Mouse (Mus musculus) frontal cortex, postnatal 14 days (tissue): ENCODE data around the gene Nup210.
"Not testable (repeated sequence)": the region's sequence is repeated elsewhere in the genome, so short reads cannot be mapped to it uniquely, and the experiment has no call there.

Source experiments
- DNase-seq, 2 experiments: peaks; one replicate each; pipeline ENCODE4 v3.0.0; 2022; ENCODE audit warnings: low spot score in 2 of 2

Nup210 gene

GRCm38 (mm10) chr6:91104765-91105399 is 11.7 kb downstream of the Nup210 start:
- DNase-seq: no peak

- DNase-seq: not testable (repeated sequence)
These were observed 13.2 kb downstream of the Nup210 start for GRCm38 (mm10) chr6:91103421-91103820.

- DNase-seq: no peak
These were observed 16.0 kb downstream of the Nup210 start for GRCm38 (mm10) chr6:91100621-91101020.

DNA sequence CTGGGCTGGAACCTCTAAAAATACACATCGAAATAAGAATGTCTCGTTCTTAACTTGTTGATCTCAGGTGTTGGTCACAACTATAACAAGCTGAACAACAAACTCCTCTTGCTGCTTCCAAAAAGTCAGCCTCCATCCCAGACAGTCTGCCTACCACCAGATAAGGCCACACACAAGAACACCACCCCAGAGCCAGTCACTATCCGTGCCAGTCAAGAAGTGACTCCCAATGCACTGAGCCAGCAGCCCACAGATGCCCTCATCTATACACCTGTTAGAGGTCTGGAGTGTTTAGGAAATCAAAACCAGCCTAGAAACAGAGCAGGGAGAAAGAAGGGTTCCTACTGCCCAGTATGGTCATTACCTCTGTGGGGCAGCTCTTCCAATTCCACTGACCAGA is 18.8 kb downstream of the Nup210 start:
- no peak for DNase-seq

DNA sequence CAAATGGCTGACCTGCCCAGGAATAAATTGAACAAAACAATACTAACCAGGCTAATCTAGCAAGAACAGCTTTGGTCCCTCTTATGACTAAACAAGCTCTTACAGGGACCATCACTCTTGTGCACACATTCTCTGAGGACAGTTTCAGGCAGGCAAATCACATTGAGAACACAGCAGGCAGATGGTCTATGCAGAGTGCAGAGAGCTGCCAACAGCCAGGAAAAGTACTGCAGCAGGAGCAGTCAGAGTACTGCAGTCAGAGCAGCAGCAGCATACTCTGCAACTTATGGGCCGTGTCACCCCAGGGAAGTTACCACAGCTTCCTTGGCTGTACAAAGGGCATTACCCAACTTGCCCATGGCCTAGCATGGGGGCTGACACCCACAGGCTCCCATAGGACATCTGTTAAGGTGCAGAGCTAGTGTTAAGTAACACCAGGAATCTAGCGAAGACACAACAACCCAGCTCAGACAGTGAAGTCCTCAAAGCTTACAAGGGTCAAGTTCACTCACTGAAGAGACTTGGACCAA is 21.5 kb downstream of the Nup210 start:
- no peak for DNase-seq

- no peak for DNase-seq
These were observed 24.3 kb downstream of the Nup210 start for GRCm38 (mm10) chr6:91092216-91092899.

GRCm38 (mm10) chr6:91085114-91085892 is 31.3 kb downstream of the Nup210 start:
- no peak for DNase-seq

DNA sequence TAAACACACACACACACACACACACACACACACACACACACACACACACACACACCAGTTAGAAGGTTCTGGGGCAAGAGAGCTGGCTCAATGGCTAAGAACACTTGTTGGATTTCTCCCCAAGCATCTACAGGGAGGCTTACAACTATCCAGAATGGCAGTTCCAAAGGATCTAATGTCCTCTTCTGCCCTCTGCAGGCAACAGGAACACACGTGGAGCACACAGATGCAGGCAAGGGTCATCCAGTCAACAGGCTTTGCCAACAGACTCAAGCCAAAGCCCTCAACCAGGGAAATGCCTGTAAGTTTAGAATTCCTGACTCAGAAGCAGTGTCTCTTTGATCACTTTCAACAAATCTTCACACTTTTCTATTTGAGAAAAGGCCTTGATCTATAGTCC is 36.6 kb downstream of the Nup210 start:
- DNase-seq: no peak

DNA sequence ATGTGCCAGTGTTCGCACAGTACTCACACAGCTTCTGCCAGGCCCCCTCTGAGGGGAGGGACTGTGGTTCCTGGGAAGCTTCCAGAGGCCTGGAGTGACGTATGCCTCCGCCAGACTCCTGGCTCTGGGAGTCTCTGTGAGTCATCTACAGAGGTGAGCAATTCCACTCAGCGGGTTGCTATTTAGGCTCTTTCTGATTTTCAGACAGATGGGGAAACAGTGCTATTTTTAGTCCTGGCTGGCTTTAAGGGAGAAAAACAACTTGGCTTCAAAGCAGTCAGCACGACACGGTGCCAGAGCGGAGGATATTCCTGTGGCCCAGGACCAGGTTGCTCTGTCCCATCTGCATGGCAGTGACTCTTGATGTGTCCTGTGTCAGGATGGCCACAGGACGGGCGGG is 40.4 kb downstream of the Nup210 start:
- DNase-seq: peak; percentile 61 to 77

DNA sequence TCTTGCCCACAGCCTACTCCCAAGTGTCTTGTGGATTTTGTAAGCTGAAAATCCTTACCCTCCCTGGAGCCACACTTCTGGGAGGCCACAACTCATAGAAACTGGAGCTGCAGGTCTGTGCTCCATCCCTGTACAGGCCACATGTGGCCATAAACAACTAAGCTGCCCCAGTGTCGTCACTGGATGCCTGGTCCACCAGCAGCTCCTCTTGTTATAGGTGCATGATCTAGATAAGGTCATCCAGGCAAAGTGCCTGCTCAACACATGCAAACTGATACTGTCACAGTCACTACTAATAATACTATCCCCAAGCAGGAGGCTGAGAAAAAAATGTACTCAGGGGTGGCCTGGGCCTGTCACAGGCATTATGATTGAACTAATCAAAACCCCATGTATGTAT is 48.1 kb downstream of the Nup210 start:
- no peak for DNase-seq

DNA sequence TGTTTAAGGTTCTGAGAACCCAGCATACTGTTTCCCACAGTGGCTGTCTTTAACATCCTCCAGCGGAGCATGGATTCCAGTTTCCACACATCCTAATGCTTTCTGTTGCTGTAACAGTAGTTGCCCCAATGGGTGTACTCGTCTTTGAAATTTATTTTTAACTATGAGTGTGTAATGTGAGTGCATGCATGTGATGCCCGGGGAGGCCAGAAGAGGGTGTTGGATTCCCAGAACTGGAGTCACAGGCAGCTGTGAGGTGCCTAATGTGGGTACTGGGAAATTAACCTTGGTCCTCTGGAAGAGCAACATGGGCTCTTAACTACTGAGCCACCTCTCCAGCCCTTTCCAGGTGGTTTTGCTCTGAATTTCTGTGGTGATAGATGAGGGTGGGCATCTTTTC is 49.6 kb downstream of the Nup210 start:
- DNase-seq: no peak

DNA sequence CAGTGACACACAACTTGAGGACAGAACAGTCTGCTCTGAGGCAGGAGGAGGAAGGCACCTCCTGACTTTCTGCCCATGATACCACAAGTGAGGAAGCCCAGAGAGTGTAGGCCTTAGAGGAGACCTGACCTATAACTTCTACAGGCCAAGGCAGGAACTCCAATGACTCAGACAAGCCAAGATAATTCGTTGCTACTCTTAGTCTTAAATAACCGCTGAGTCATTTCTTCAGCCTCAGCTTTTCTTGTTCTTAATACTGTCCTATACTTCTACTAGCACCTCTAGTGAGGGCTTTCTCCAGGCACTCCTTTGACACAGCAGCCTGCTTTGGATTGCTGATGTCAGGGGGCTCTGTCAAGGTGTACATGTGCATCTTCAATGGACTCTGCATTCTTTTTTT is 55.3 kb downstream of the Nup210 start:
- DNase-seq: no peak

DNA sequence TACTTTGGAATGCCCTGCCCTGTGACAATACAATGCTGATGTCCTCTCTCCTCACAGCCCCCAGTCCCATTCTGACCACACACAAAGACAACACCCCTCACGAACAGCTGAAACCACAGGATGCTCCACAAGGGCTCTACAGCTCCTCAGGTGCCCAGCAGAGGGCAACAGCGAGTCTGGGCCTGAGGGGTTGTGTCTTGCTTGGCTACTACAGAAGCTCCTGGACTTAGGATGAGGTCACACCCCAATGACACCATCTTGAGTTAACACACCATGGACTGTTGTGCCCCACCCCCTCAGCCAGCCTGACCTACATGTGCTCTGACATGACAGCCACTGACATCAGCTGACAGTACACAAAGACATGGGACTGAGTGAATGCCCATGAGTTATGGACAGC is 56.9 kb downstream of the Nup210 start:
- no peak for DNase-seq

DNA sequence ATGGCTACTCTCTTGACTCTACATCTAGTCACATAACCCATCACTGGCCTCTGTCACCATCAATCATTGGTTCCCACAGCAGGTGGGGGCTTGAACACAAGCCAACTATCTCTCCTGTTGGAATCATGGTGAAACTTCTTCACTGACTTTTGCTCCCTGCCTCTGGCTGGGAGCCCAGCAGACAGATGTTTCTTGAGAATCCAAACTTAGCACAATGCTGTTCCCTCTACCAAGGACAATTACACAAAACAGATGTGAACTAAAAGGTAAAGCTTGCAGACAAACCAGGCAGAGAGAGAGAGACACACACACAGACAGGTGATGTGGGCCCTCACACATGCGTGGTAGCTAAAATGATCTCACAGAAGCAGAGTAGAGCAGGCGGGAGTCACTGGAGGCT is 58.6 kb downstream of the Nup210 start:
- DNase-seq: no peak

GRCm38 (mm10) chr6:91056348-91056747 is 60.3 kb downstream of the Nup210 start:
- DNase-seq: no peak

- no peak for DNase-seq
These were observed 64.1 kb downstream of the Nup210 start for GRCm38 (mm10) chr6:91052572-91052971.

- DNase-seq: no peak
These were observed 68.6 kb downstream of the Nup210 start for GRCm38 (mm10) chr6:91048019-91048418.

- no peak for DNase-seq
These were observed 69.2 kb downstream of the Nup210 start for GRCm38 (mm10) chr6:91047434-91047833.

DNA sequence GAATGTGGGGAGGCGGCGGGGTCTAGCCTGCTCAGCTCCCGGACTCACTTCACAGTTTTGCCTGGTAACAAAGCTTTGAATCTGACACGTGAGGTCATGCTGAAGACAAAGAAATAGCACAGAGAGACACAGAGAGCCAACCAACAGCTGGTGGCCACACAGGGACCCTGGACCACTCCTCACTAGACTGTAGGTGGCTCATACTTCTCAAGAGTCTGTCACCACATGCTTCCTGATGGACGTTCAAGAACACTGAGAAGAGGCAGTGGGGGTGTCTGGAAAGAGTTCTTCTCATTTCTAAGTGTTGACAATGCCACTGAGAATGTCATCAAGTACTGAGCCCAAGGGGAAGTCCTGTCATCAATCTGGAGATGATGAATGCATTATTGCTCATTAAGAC is 70.4 kb downstream of the Nup210 start:
- DNase-seq: no peak

DNA sequence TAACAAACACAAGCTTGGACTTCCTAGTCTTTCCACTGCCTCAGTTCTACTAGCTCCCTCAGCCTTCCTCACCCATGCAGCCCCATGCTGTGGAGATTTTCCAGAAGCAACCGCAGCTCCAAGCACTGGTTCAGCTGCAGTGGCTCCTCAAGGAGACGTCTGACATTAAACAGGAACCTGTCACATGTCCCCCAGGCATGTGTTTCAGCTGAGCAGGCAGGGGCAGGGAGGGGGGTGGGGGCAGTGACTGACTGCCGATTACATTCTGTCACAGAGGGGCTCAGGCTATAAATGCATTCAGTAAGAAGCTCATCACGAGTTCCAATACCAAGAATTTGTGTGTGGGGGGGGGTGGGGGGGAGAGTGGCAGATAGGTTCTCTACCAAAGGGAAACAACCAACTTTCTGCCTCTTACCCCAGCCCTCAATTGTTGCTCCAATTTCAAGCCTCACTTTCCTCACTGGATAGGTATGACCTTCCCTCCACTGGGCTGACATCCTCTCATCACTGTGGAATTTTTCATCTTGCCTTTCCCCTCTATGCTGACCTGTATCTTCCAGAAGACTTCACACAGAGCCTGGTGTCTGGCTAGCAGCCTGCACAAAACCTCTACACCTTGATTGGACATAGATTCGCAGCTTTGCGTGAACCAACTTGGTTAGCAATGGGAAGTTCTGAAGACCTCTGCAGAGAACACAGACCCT is 71.8 kb downstream of the Nup210 start:
- no peak for DNase-seq

- peak; percentile 39 to 43 for DNase-seq
These were observed 75.3 kb downstream of the Nup210 start for GRCm38 (mm10) chr6:91041287-91041686.

GRCm38 (mm10) chr6:91028256-91028655 is 88.4 kb downstream of the Nup210 start:
- no peak for DNase-seq
